Mouse (Mus musculus) CH12.LX (cell line): ENCODE results near the gene Unc13c.

ENCODE experiments used
- CTCF ChIP-seq, 2 experiments: IDR thresholded peaks in 1 of 2; conservative IDR thresholded peaks in 1 of 2; 2 replicates each; pipeline ENCODE4 v1.5.1; 2011 to 2012; ENCODE audit warnings: low read depth in 2 of 2, low read length in 2 of 2, improper control_type of control experiment in 1 of 2, inconsistent platforms in 1 of 2, mild to moderate bottlenecking in 1 of 2, moderate library complexity in 1 of 2
- NELFE ChIP-seq: IDR thresholded peaks from 2 replicates; pipeline ENCODE4 v1.6.1; 2011; ENCODE audit warnings: low read depth, low read length, improper control_type of control experiment
- POLR2A ChIP-seq: IDR thresholded peaks from 2 replicates; pipeline ENCODE4 v1.6.1; 2011; ENCODE audit warnings: low read depth, mild to moderate bottlenecking, improper control_type of control experiment, low read length
- RCOR1 ChIP-seq: conservative IDR thresholded peaks from 2 replicates; pipeline ENCODE4 v1.6.1; 2012; ENCODE audit warnings: low read depth, mild to moderate bottlenecking, inconsistent platforms, low read length, improper control_type of control experiment
- USF1 ChIP-seq: IDR thresholded peaks from 2 replicates; pipeline ENCODE4 v1.6.1; 2014; ENCODE audit warnings: low read depth, mild to moderate bottlenecking, inconsistent platforms, low read length, improper control_type of control experiment
- ZNF384 ChIP-seq: IDR thresholded peaks from 2 replicates; pipeline ENCODE4 v1.6.1; 2012; ENCODE audit warnings: low read depth, low read length, improper control_type of control experiment, inconsistent platforms

- TF ChIP-seq ZNF384: no peak
- TF ChIP-seq CTCF (conservative IDR thresholded peaks at IDR 0.05 in 1 of 2, IDR thresholded peaks at IDR 0.05 in 1 of 2; ENCODE audit: low read depth in 2 of 2, low read length in 2 of 2): no peak
- TF ChIP-seq RCOR1: no peak
- TF ChIP-seq POLR2A: no peak
- no peak for TF ChIP-seq USF1
- TF ChIP-seq NELFE: no peak
Observed at GRCm38 (mm10) chr9:73680545-73681495, 287.9 kb downstream of the Unc13c start.
